Mouse (Mus musculus): ENCODE data around the gene Ovol1.

DNA sequence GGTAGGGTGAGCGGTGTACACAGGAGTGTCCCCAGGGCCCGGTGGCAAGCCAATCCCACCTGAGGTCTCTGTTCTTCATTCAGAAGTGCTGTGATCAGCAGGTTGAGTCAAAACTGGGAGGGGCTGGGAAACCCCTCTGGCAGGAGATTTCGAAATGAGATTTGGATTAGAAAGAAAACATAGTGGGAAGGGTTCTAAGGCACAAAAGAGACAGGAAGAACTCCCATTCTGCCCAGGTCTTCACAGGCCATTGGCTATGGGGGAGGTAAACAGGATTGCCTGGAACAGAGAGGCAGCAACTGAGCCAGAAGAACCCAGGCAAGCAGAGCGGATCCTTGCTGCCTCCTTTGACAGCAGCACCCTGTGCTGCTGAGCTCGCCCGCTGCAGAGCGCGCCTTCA lies 21.7 kb downstream of the Ovol1 start:
- TF ChIP-seq CTCF (IDR thresholded peaks at IDR 0.05; ENCODE audit: low read depth, low read length) (no peak), POLR2A (IDR thresholded peaks at IDR 0.05; ENCODE audit: extremely low read depth, insufficient read depth, low read length) (no peak)
